Mouse (Mus musculus) embryonic facial prominence, embryonic 13.5 days (tissue): ENCODE data around the gene Trp53inp2. TPM values are rescaled to one million over a fixed set of nuclear protein-coding genes. Genes with fewer than 3 reads are reported as not detected.
A peak's percentile ranks its signal among the peaks of the same experiment; 100 is the strongest.

ENCODE experiments used
- ATAC-seq: fragments of 200-750 bp; cut with Nextera tagmentation; 2 replicates; pipeline ENCODE4 v1.8.0; 2017; ENCODE audit warnings: low read depth; ENCODE audit not compliant: insufficient number of reproducible peaks, insufficient read depth, low FRiP score, low TSS enrichment
- H3K27ac ChIP-seq: fragments of 300-500 bp; sonication (generic); 2 replicates; pipeline ENCODE4 v1.5.1; 2015; ENCODE audit warnings: moderate library complexity, mild to moderate bottlenecking, inconsistent platforms
- H3K27me3 ChIP-seq: fragments of 300-500 bp; sonication (generic); 2 replicates; pipeline ENCODE4 v1.6.1; 2015; ENCODE audit warnings: mild to moderate bottlenecking, inconsistent platforms
- H3K36me3 ChIP-seq: fragments of 300-500 bp; sonication (generic); 2 replicates; pipeline ENCODE4 v1.6.1; 2015; ENCODE audit warnings: mild to moderate bottlenecking, inconsistent platforms
- H3K4me1 ChIP-seq: fragments of 300-500 bp; sonication (generic); 2 replicates; pipeline ENCODE4 v1.6.1; 2015; ENCODE audit warnings: inconsistent platforms
- H3K4me2 ChIP-seq: fragments of 300-500 bp; sonication (generic); 2 replicates; pipeline ENCODE4 v1.6.1; 2015; ENCODE audit warnings: moderate library complexity, mild to moderate bottlenecking, inconsistent platforms
- H3K4me3 ChIP-seq: fragments of 300-500 bp; sonication (generic); 2 replicates; pipeline ENCODE4 v1.5.1; 2015; ENCODE audit warnings: mild to moderate bottlenecking, inconsistent platforms
- H3K9ac ChIP-seq: fragments of 300-500 bp; sonication (generic); 2 replicates; pipeline ENCODE4 v1.6.1; 2015; ENCODE audit warnings: mild to moderate bottlenecking, inconsistent platforms
- H3K9me3 ChIP-seq: fragments of 300-500 bp; sonication (generic); 2 replicates; pipeline ENCODE4 v1.6.1; 2016; ENCODE audit warnings: inconsistent platforms
- WGBS: fragments of 180-500 bp; shearing (Covaris S2); methylation state at CpG from one replicate; pipeline ENCODE4 v1.1.7; 2015; ENCODE audit warnings: mixed read lengths; 5-methylcytosine and 5-hydroxymethylcytosine counted together
- polyA plus RNA-seq: library from polyadenylated mRNA; unstranded; fragments of >200 nt; fragmentation: Nextera tagmentation; extraction: Ambion mirVana; gene quantifications from 2 replicates; pipeline ENCODE4 v1.2.1, GENCODE M21; 2015

Gene Trp53inp2
- polyA plus RNA-seq, 1 experiment from 2014 or later, result 18.0 TPM

GRCm38 (mm10) chr2:155385731-155386533 is 5.1 kb downstream of the Trp53inp2 start:
- no peak for ATAC-seq
- Histone ChIP-seq H3K36me3 (peaks cover 41% of the 10 kb centered on the region), H3K4me2 (peak overlapping the region; percentile 40), H3K9ac (peak overlapping the region; percentile 49; the same call in 1 of the 2 replicates), H3K4me3 (no peak overlapping the region), H3K27me3 (no peaks in the 10 kb centered on the region), H3K4me1 (peaks cover 29% of the 10 kb centered on the region), H3K9me3 (no peaks in the 10 kb centered on the region), H3K27ac (no peak overlapping the region)
- 58% methylated on average over 18 of the region's 18 CpGs for WGBS

GRCm38 (mm10) chr2:155386534-155386899 is 5.7 kb downstream of the Trp53inp2 start:
- no peak overlapping the region for H3K27ac ChIP-seq
- peak overlapping the region; percentile 49; the same call in 1 of the 2 replicates for H3K9ac ChIP-seq
- no peak for ATAC-seq
- no peaks in the 10 kb centered on the region for H3K9me3 ChIP-seq
- peak overlapping the region; percentile 40 for H3K4me2 ChIP-seq
- peaks cover 47% of the 10 kb centered on the region for H3K36me3 ChIP-seq
- peaks cover 26% of the 10 kb centered on the region for H3K4me1 ChIP-seq
- H3K4me3 ChIP-seq, result 0 out of 2 replicates have a peak overlapping the region, but pooled peaks have one; percentile 10
- H3K27me3 ChIP-seq, result no peaks in the 10 kb centered on the region
- WGBS, result 17% methylated on average over 27 of the region's 27 CpGs

- WGBS, result 60% methylated on average over 4 of the region's 4 CpGs
- peaks cover 25% of the 10 kb centered on the region for H3K4me1 ChIP-seq
- H3K27ac ChIP-seq, result no peak overlapping the region
- no peaks in the 10 kb centered on the region for H3K27me3 ChIP-seq
- peaks cover 48% of the 10 kb centered on the region for H3K36me3 ChIP-seq
- H3K9ac ChIP-seq, result peak overlapping the region; percentile 49; the same call in 1 of the 2 replicates
- H3K4me3 ChIP-seq, result no peak overlapping the region
- H3K4me2 ChIP-seq, result no peak overlapping the region
- no peak for ATAC-seq
- H3K9me3 ChIP-seq, result no peaks in the 10 kb centered on the region
Measured at GRCm38 (mm10) chr2:155387052-155387451, 6.2 kb downstream of the Trp53inp2 start.

GRCm38 (mm10) chr2:155388573-155388972 is 7.7 kb downstream of the Trp53inp2 start:
- no peaks in the 10 kb centered on the region for H3K9me3 ChIP-seq
- H3K4me2 ChIP-seq, result no peak overlapping the region
- 74% methylated on average over 2 of the region's 2 CpGs for WGBS
- no peak overlapping the region for H3K9ac ChIP-seq
- no peak for ATAC-seq
- peaks cover 11% of the 10 kb centered on the region for H3K4me1 ChIP-seq
- H3K27ac ChIP-seq, result no peak overlapping the region
- no peaks in the 10 kb centered on the region for H3K27me3 ChIP-seq
- no peak overlapping the region for H3K4me3 ChIP-seq
- peaks cover 51% of the 10 kb centered on the region for H3K36me3 ChIP-seq

- Histone ChIP-seq H3K4me3 (no peak overlapping the region), H3K4me1 (no peaks in the 10 kb centered on the region), H3K27me3 (no peaks in the 10 kb centered on the region), H3K4me2 (no peak overlapping the region), H3K27ac (no peak overlapping the region), H3K9ac (no peak overlapping the region), H3K36me3 (peaks cover 50% of the 10 kb centered on the region), H3K9me3 (no peaks in the 10 kb centered on the region)
- 38% methylated on average over 5 of the region's 5 CpGs for WGBS
- no peak for ATAC-seq
Measured at GRCm38 (mm10) chr2:155394586-155394985, 13.7 kb downstream of the Trp53inp2 start.

GRCm38 (mm10) chr2:155400276-155400675 is 19.4 kb downstream of the Trp53inp2 start:
- ATAC-seq, result no peak
- no peaks in the 10 kb centered on the region for H3K27me3 ChIP-seq
- H3K4me3 ChIP-seq, result no peak overlapping the region
- H3K27ac ChIP-seq, result no peak overlapping the region
- H3K4me1 ChIP-seq, result no peaks in the 10 kb centered on the region
- peaks cover 66% of the 10 kb centered on the region for H3K36me3 ChIP-seq
- H3K9me3 ChIP-seq, result no peaks in the 10 kb centered on the region
- H3K9ac ChIP-seq, result no peak overlapping the region
- H3K4me2 ChIP-seq, result no peak overlapping the region

- H3K27ac ChIP-seq, result no peak overlapping the region
- H3K4me2 ChIP-seq, result no peak overlapping the region
- no peaks in the 10 kb centered on the region for H3K27me3 ChIP-seq
- H3K9me3 ChIP-seq, result no peaks in the 10 kb centered on the region
- H3K36me3 ChIP-seq, result peaks cover 72% of the 10 kb centered on the region
- no peak overlapping the region for H3K9ac ChIP-seq
- H3K4me3 ChIP-seq, result no peak overlapping the region
- 97% methylated on average over 4 of the region's 4 CpGs for WGBS
- no peak for ATAC-seq
- H3K4me1 ChIP-seq, result no peaks in the 10 kb centered on the region
Measured at GRCm38 (mm10) chr2:155401926-155402325, 21.1 kb downstream of the Trp53inp2 start.

DNA sequence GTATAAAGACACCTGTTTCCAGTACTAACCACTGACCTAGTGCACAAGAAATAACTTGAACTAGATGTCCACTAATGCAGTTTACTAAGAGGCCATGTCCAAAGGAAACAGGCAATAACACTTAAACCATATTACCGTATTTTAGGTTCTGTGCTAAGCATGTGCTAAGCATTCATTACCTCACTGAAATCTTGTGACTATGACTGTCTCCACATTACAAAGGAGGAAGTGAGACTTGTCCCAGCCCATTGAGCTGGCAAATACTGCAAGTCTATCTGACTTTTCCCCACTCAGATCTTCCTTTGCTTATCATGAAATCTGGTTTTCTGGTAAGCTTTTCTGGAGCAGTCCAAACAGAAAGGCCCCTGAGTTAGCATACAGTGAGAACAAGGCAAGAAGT is 23.8 kb downstream of the Trp53inp2 start:
- 98% methylated on average over 1 of the region's 1 CpGs for WGBS
- H3K36me3 ChIP-seq, result peaks cover 78% of the 10 kb centered on the region
- no peak overlapping the region for H3K4me3 ChIP-seq
- no peak overlapping the region for H3K27ac ChIP-seq
- H3K4me2 ChIP-seq, result no peak overlapping the region
- H3K4me1 ChIP-seq, result no peaks in the 10 kb centered on the region
- H3K9ac ChIP-seq, result no peak overlapping the region
- no peak for ATAC-seq
- no peaks in the 10 kb centered on the region for H3K27me3 ChIP-seq
- H3K9me3 ChIP-seq, result no peaks in the 10 kb centered on the region

DNA sequence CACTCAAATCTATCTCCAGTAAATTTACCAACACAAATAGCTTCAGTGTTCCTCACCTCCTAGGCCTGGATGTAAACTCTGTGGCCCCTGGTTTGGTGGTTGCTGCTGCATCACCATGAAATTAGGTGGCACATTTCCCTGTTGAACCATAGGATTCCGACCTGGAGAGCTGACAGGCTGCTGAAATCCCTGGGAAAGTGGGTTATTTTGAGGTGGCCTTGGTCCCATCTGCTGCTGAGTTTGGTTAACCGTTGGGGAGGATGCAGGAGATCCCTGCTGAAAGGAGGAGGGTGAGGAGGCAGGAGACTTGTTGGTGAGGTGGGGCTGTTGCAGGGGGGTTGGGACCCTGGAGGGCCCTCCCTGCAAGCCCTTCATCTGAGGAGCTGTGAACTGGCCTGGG is 40.1 kb downstream of the Trp53inp2 start:
- Histone ChIP-seq H3K9me3 (no peaks in the 10 kb centered on the region), H3K9ac (no peak overlapping the region), H3K36me3 (peaks cover 56% of the 10 kb centered on the region), H3K27me3 (no peaks in the 10 kb centered on the region), H3K4me1 (no peaks in the 10 kb centered on the region), H3K4me2 (no peak overlapping the region), H3K27ac (no peak overlapping the region), H3K4me3 (no peak overlapping the region)
- 80% methylated on average over 2 of the region's 2 CpGs for WGBS
- ATAC-seq, result no peak

DNA sequence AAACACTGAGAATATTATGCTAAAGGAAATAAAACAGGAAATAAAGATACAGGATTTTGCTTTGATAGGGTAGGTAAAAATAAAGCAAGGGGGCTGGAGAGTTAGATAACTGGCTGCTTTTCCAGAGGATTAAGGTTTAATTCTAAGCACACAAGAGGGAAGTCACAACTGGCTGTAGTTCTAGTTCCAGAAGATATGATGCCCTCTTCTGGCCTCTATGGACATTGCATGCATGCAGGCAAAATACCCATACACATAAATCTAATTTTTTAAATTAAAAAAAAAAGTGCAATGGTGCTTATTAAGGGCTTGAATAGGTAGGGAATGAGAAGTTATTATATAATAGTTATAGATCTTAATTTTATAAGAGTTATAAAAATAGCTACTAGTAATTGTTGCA is 55.6 kb downstream of the Trp53inp2 start:
- no peaks in the 10 kb centered on the region for H3K9me3 ChIP-seq
- no peaks in the 10 kb centered on the region for H3K27me3 ChIP-seq
- peaks cover 52% of the 10 kb centered on the region for H3K36me3 ChIP-seq
- ATAC-seq, result no peak
- H3K4me3 ChIP-seq, result no peak overlapping the region
- H3K9ac ChIP-seq, result no peak overlapping the region
- no peaks in the 10 kb centered on the region for H3K4me1 ChIP-seq
- no peak overlapping the region for H3K27ac ChIP-seq
- no peak overlapping the region for H3K4me2 ChIP-seq
